Mouse (Mus musculus) hindbrain, embryonic 12.5 days (tissue): ENCODE measurements at regions not wholly inside any gene's neighbourhood (a gene's known extent, or its start where the extent isn't known, plus 50 kb on each side); places are given as distances from the start of the nearest gene placed in this dataset.

Experiments used
- ATAC-seq: fragments of 200-750 bp; cut with Nextera tagmentation; 2 replicates; pipeline ENCODE4 v1.8.0; 2017; ENCODE audit warnings: moderate TSS enrichment; ENCODE audit not compliant: low FRiP score
- H3K27ac ChIP-seq: fragments of 300-500 bp; sonication (generic); 2 replicates; pipeline ENCODE4 v1.5.1; 2016; ENCODE audit warnings: mild to moderate bottlenecking
- H3K27me3 ChIP-seq: fragments of 300-500 bp; sonication (generic); 2 replicates; pipeline ENCODE4 v1.6.1; 2016; ENCODE audit warnings: mild to moderate bottlenecking
- H3K36me3 ChIP-seq: fragments of 300-500 bp; sonication (generic); 2 replicates; pipeline ENCODE4 v1.6.1; 2016; ENCODE audit warnings: mild to moderate bottlenecking
- H3K4me1 ChIP-seq: fragments of 300-500 bp; sonication (generic); 2 replicates; pipeline ENCODE4 v1.6.1; 2016
- H3K4me2 ChIP-seq: fragments of 300-500 bp; sonication (generic); replicated peaks from 2 replicates; pipeline ENCODE4 v1.6.1; 2016; ENCODE audit warnings: mild to moderate bottlenecking
- H3K4me3 ChIP-seq: fragments of 300-500 bp; sonication (generic); 2 replicates; pipeline ENCODE4 v1.5.1; 2016; ENCODE audit warnings: mild to moderate bottlenecking
- H3K9ac ChIP-seq: fragments of 300-500 bp; sonication (generic); 2 replicates; pipeline ENCODE4 v1.6.1; 2016; ENCODE audit warnings: mild to moderate bottlenecking, moderate library complexity
- H3K9me3 ChIP-seq: fragments of 300-500 bp; sonication (generic); replicated peaks from 2 replicates; pipeline ENCODE4 v1.6.1; 2016; ENCODE audit warnings: mild to moderate bottlenecking
- WGBS: fragments of 180-500 bp; shearing (Covaris S2); methylation state at CpG from one replicate; pipeline ENCODE4 v1.1.7; 2016; 5-methylcytosine and 5-hydroxymethylcytosine counted together

- Histone ChIP-seq H3K9ac (no peak overlapping the region), H3K4me1 (no peaks in the 10 kb centered on the region), H3K36me3 (no peaks in the 10 kb centered on the region), H3K4me3 (no peak overlapping the region), H3K9me3 (no peaks in the 10 kb centered on the region), H3K4me2 (no peak overlapping the region), H3K27me3 (no peaks in the 10 kb centered on the region), H3K27ac (no peak overlapping the region)
- WGBS, result 88% methylated on average over 1 of the region's 1 CpGs
- no peak for ATAC-seq
Observed at GRCm38 (mm10) chr14:113112320-113112719, 202.1 kb upstream of the Tpm3-rs7 start.

GRCm38 (mm10) chr14:113138823-113139222 lies 175.6 kb upstream of the Tpm3-rs7 start:
- no peaks in the 10 kb centered on the region for H3K27me3 ChIP-seq
- H3K4me2 ChIP-seq, result no peak overlapping the region
- H3K9ac ChIP-seq, result no peak overlapping the region
- H3K4me3 ChIP-seq, result no peak overlapping the region
- H3K36me3 ChIP-seq, result no peaks in the 10 kb centered on the region
- ATAC-seq, result no peak
- no peaks in the 10 kb centered on the region for H3K9me3 ChIP-seq
- 99% methylated on average over 2 of the region's 2 CpGs for WGBS
- no peak overlapping the region for H3K27ac ChIP-seq
- H3K4me1 ChIP-seq, result no peaks in the 10 kb centered on the region

GRCm38 (mm10) chr14:113168584-113168983 lies 145.8 kb upstream of the Tpm3-rs7 start:
- WGBS, result 86% methylated on average over 2 of the region's 2 CpGs
- Histone ChIP-seq H3K27ac (no peak overlapping the region), H3K36me3 (no peaks in the 10 kb centered on the region), H3K27me3 (no peaks in the 10 kb centered on the region), H3K9me3 (no peaks in the 10 kb centered on the region), H3K9ac (no peak overlapping the region), H3K4me2 (no peak overlapping the region), H3K4me1 (no peaks in the 10 kb centered on the region), H3K4me3 (no peak overlapping the region)
- ATAC-seq, result no peak

GRCm38 (mm10) chr14:113182345-113182997 lies 131.9 kb upstream of the Tpm3-rs7 start:
- no peaks in the 10 kb centered on the region for H3K27me3 ChIP-seq
- H3K4me3 ChIP-seq, result no peak overlapping the region
- no peaks in the 10 kb centered on the region for H3K9me3 ChIP-seq
- no peak overlapping the region for H3K9ac ChIP-seq
- H3K4me2 ChIP-seq, result peak overlapping the region; percentile 36
- peak; percentile 35; the same call in 1 of the 2 replicates for ATAC-seq
- H3K4me1 ChIP-seq, result no peaks in the 10 kb centered on the region
- WGBS, result 24% methylated on average over 16 of the region's 16 CpGs
- no peak overlapping the region for H3K27ac ChIP-seq
- no peaks in the 10 kb centered on the region for H3K36me3 ChIP-seq

- Histone ChIP-seq H3K4me3 (no peak overlapping the region), H3K9ac (no peak overlapping the region), H3K4me2 (no peak overlapping the region), H3K27ac (no peak overlapping the region), H3K9me3 (no peaks in the 10 kb centered on the region), H3K36me3 (no peaks in the 10 kb centered on the region), H3K4me1 (no peaks in the 10 kb centered on the region), H3K27me3 (no peaks in the 10 kb centered on the region)
- 86% methylated on average over 5 of the region's 5 CpGs for WGBS
- ATAC-seq, result no peak
Observed at GRCm38 (mm10) chr14:113211968-113212367, 102.4 kb upstream of the Tpm3-rs7 start.
